ENCODE assay signal across 8 mouse cellular contexts in genomic region chr7:13054287-13055010, GRCm38 (mm10). TPM values are rescaled to one million over a fixed set of nuclear protein-coding genes. Genes with fewer than 3 reads are reported as not detected.
DNase-seq lines count a peak whose midpoint lies in the region; ATAC-seq and TF ChIP-seq lines count a peak whose summit lies in the region.

TSS of gene Mzf1 (minus strand) at chr7:13054764.

- H3K4me3 ChIP-seq in C2C12 (ENCODE audit: insufficient read depth, poor library complexity, severe bottlenecking) = peak within 1 kb of the TSS; percentile 26
- peak within 1 kb of the TSS; percentile 85 for H3K4me3 ChIP-seq in erythroblast, embryonic 14.5 days (replicated peaks)
- peak within 1 kb of the TSS; percentile 65 for H3K4me3 ChIP-seq in heart, embryonic 12.5 days
- H3K4me3 ChIP-seq in kidney, postnatal 0 days (replicated peaks; ENCODE audit: low read depth, low read length) = peak within 1 kb of the TSS; percentile 71
- peak within 1 kb of the TSS; percentile 70 for H3K4me3 ChIP-seq in liver, embryonic 11.5 days (ENCODE audit: low read depth, low read length)
- H3K4me3 ChIP-seq in stomach, embryonic 14.5 days (ENCODE audit: low read depth, low read length) = peak within 1 kb of the TSS; percentile 67

- peak within 1 kb of the TSS; percentile 68 for H3ac ChIP-seq in C2C12 (ENCODE audit: control insufficient read depth, insufficient read length, low read depth)

- peak; percentile 61; the same call in 1 of the 2 replicates for TF ChIP-seq POLR2A in brain, embryonic 14.5 days (IDR thresholded peaks at IDR 0.05; ENCODE audit: borderline replicate concordance, extremely low read depth, insufficient read depth, insufficient read length, poor library complexity, severe bottlenecking)

- peak within 1 kb of the TSS; percentile 72 for H3K9ac ChIP-seq in heart, embryonic 12.5 days
- H3K9ac ChIP-seq in kidney, postnatal 0 days (ENCODE audit: low read depth, low read length) = peak within 1 kb of the TSS; percentile 60
- peak within 1 kb of the TSS; percentile 75 for H3K9ac ChIP-seq in liver, embryonic 11.5 days (ENCODE audit: low read depth, low read length)
- H3K9ac ChIP-seq in stomach, embryonic 14.5 days (replicated peaks; ENCODE audit: low read depth, low read length) = peak within 1 kb of the TSS; percentile 42

- no peaks in the 10 kb centered on the region for H3K79me2 ChIP-seq in C2C12 (ENCODE audit: control insufficient read depth, insufficient read depth)

- H3K79me3 ChIP-seq in C2C12 (ENCODE audit: low read depth) = no peaks in the 10 kb centered on the region

- H3K4me1 ChIP-seq in erythroblast, embryonic 14.5 days (ENCODE audit: control insufficient read depth) = peaks cover 18% of the 10 kb centered on the region
- H3K4me1 ChIP-seq in heart, embryonic 12.5 days (replicated peaks) = no peaks in the 10 kb centered on the region
- no peaks in the 10 kb centered on the region for H3K4me1 ChIP-seq in kidney, postnatal 0 days (replicated peaks; ENCODE audit: insufficient read depth, low read length)
- H3K4me1 ChIP-seq in liver, embryonic 11.5 days (replicated peaks; ENCODE audit: control insufficient read depth, insufficient read depth, low read length) = 0 out of 2 replicates have a peak, but pooled peaks cover 3% of the 10 kb centered on the region
- H3K4me1 ChIP-seq in stomach, embryonic 14.5 days (ENCODE audit: control insufficient read depth, insufficient read depth, low read length) = no peaks in the 10 kb centered on the region

- H3K36me3 ChIP-seq in C2C12 (ENCODE audit: control insufficient read depth, insufficient read depth) = no peaks in the 10 kb centered on the region
- no peaks in the 10 kb centered on the region for H3K36me3 ChIP-seq in erythroblast, embryonic 14.5 days (ENCODE audit: control insufficient read depth)
- peaks cover 5% of the 10 kb centered on the region; the same call in 1 of the 2 replicates for H3K36me3 ChIP-seq in heart, embryonic 12.5 days
- H3K36me3 ChIP-seq in kidney, postnatal 0 days (ENCODE audit: insufficient read depth, low read length) = no peaks in the 10 kb centered on the region
- H3K36me3 ChIP-seq in liver, embryonic 11.5 days (ENCODE audit: control insufficient read depth, insufficient read depth, low read length) = 0 out of 2 replicates have a peak, but pooled peaks cover 2% of the 10 kb centered on the region
- H3K36me3 ChIP-seq in stomach, embryonic 14.5 days (ENCODE audit: control insufficient read depth, insufficient read depth, low read length) = no peaks in the 10 kb centered on the region

- peak; percentile 94 for ATAC-seq in heart, embryonic 12.5 days (ENCODE audit: insufficient number of reproducible peaks, low FRiP score)
- ATAC-seq in kidney, postnatal 0 days (replicated peaks; ENCODE audit: low FRiP score, low read depth) = peak; percentile 94
- ATAC-seq in liver, embryonic 11.5 days (replicated peaks; ENCODE audit: low FRiP score) = peak; percentile 90
- peak; percentile 94 for ATAC-seq in stomach, embryonic 14.5 days (ENCODE audit: insufficient number of reproducible peaks, insufficient read depth, low FRiP score, low read depth)

- under 1% methylated on average over 41 of the region's 41 CpGs for WGBS in heart, embryonic 12.5 days
- under 1% methylated on average over 41 of the region's 41 CpGs for WGBS in kidney, postnatal 0 days
- WGBS in liver, embryonic 11.5 days = under 1% methylated on average over 41 of the region's 41 CpGs
- WGBS in stomach, embryonic 14.5 days = under 1% methylated on average over 41 of the region's 41 CpGs

- DNase-seq in brain, embryonic 14.5 days (ENCODE audit: low read depth) = peak; percentile 100
- peak; percentile 96 for DNase-seq in kidney, postnatal 0 days (ENCODE audit: low spot score)
- DNase-seq in liver, embryonic 11.5 days (ENCODE audit: low spot score) = peak; percentile 92
- peak; percentile 97 for DNase-seq in naive thymus-derived CD4-positive, alpha-beta T cell, adult 2 months (ENCODE audit: low read depth)

- TF ChIP-seq CTCF in C2C12 (IDR thresholded peaks at IDR 0.05; ENCODE audit: control insufficient read depth, insufficient read depth, insufficient read length) = no peak
- no peak for TF ChIP-seq CTCF in brain, embryonic 14.5 days (IDR thresholded peaks at IDR 0.05; ENCODE audit: borderline replicate concordance, extremely low read depth, insufficient read depth, insufficient read length)
- TF ChIP-seq CTCF in kidney, postnatal 0 days (IDR thresholded peaks at IDR 0.05; ENCODE audit: low read depth) = no peak

- peak within 1 kb of the TSS; percentile 69 for H3K4me2 ChIP-seq in heart, embryonic 12.5 days
- peak within 1 kb of the TSS; percentile 69 for H3K4me2 ChIP-seq in kidney, postnatal 0 days (ENCODE audit: low read length)
- peak within 1 kb of the TSS; percentile 79 for H3K4me2 ChIP-seq in liver, embryonic 11.5 days
- H3K4me2 ChIP-seq in stomach, embryonic 14.5 days (replicated peaks; ENCODE audit: low read depth, low read length) = peak within 1 kb of the TSS; percentile 57

- H3K9me3 ChIP-seq in erythroblast, embryonic 14.5 days (ENCODE audit: control insufficient read depth, low read length) = no peaks in the 10 kb centered on the region
- no peaks in the 10 kb centered on the region for H3K9me3 ChIP-seq in heart, embryonic 12.5 days (replicated peaks)
- no peaks in the 10 kb centered on the region for H3K9me3 ChIP-seq in kidney, postnatal 0 days (replicated peaks; ENCODE audit: low read length)
- H3K9me3 ChIP-seq in liver, embryonic 11.5 days (ENCODE audit: control insufficient read depth, low read length) = no peaks in the 10 kb centered on the region
- no peaks in the 10 kb centered on the region for H3K9me3 ChIP-seq in stomach, embryonic 14.5 days (ENCODE audit: control insufficient read depth, low read depth, low read length)

- no peaks in the 10 kb centered on the region for H3K27me3 ChIP-seq in C2C12 (ENCODE audit: control insufficient read depth, insufficient read depth, insufficient read length)
- peaks cover 3% of the 10 kb centered on the region; the same call in 1 of the 2 replicates for H3K27me3 ChIP-seq in erythroblast, embryonic 14.5 days (ENCODE audit: control insufficient read depth)
- H3K27me3 ChIP-seq in heart, embryonic 12.5 days (replicated peaks) = no peaks in the 10 kb centered on the region
- no peaks in the 10 kb centered on the region for H3K27me3 ChIP-seq in kidney, postnatal 0 days (ENCODE audit: insufficient read depth, low read length)
- H3K27me3 ChIP-seq in liver, embryonic 11.5 days (replicated peaks; ENCODE audit: control insufficient read depth, insufficient read depth, low read length) = no peaks in the 10 kb centered on the region
- H3K27me3 ChIP-seq in stomach, embryonic 14.5 days (ENCODE audit: control insufficient read depth, insufficient read depth, low read length) = no peaks in the 10 kb centered on the region

- H3K27ac ChIP-seq in heart, embryonic 12.5 days (ENCODE audit: poor library complexity, severe bottlenecking) = peak within 1 kb of the TSS; percentile 77
- peak within 1 kb of the TSS; percentile 47; the same call in 1 of the 2 replicates for H3K27ac ChIP-seq in kidney, postnatal 0 days
- H3K27ac ChIP-seq in liver, embryonic 11.5 days (ENCODE audit: low read depth, low read length) = peak within 1 kb of the TSS; percentile 64; the same call in 1 of the 2 replicates
- peak within 1 kb of the TSS; percentile 52; the same call in 1 of the 2 replicates for H3K27ac ChIP-seq in stomach, embryonic 14.5 days (ENCODE audit: low read length)

TF ChIP-seq in C2C12, 6 proteins besides CTCF, POLR2A, EP300 and RAD21:
- TF ChIP-seq USF1 (IDR thresholded peaks at IDR 0.05; ENCODE audit: low read depth) (no peak), MYOD1 (IDR thresholded peaks at IDR 0.05; ENCODE audit: control insufficient read depth, insufficient read length, low read depth) (no peak), FOSL1 (IDR thresholded peaks at IDR 0.05; ENCODE audit: insufficient read depth, low read length, poor library complexity, severe bottlenecking) (no peak), MAX (IDR thresholded peaks at IDR 0.05) (no peak), CEBPB (IDR thresholded peaks at IDR 0.05; ENCODE audit: low read depth) (no peak), MYOG (IDR thresholded peaks at IDR 0.05; ENCODE audit: control insufficient read depth, extremely low read depth, insufficient read length) (no peak)

RNA-seq across cellular contexts. Expression of gene Mzf1, which starts in this region (rescaled TPM):
- 0.59 TPM for polyA plus RNA-seq in C2C12 (2012; fragmentation: generic; extraction: Trizol)
- polyA plus RNA-seq in brain, embryonic 14.5 days (2012; rRNA removed) = 11.8 and 11.9 TPM in 2 replicates
- polyA plus RNA-seq in erythroblast, embryonic 14.5 days (2012) = 0.03 TPM in 2 replicates
- 2.0 and 2.3 TPM in 2 replicates for polyA plus RNA-seq in heart, embryonic 12.5 days (2016; fragmentation: Nextera tagmentation; extraction: Ambion mirVana)
- 2.3 and 2.6 TPM in 2 replicates for polyA plus RNA-seq in kidney, postnatal 0 days (2015; fragmentation: Nextera tagmentation; extraction: Ambion mirVana)
- 1.6 and 1.9 TPM in 2 replicates for polyA plus RNA-seq in liver, embryonic 11.5 days (2014; fragmentation: Nextera tagmentation; extraction: Ambion mirVana)
- polyA plus RNA-seq in stomach, embryonic 14.5 days (2014; fragmentation: Nextera tagmentation; extraction: Ambion mirVana) = 3.1 and 3.4 TPM in 2 replicates

Comparison
In these comparisons a context has a peak if more than half of its experiments do, and no peak if none do; other contexts are left out.
1. Peak in every context shown above with its lines: DNase-seq, ATAC-seq, H3K4me3 ChIP-seq and H3K27ac ChIP-seq.
2. H3K4me3 ChIP-seq: peak in every context shown above with its lines; median percentile 85 in erythroblast, embryonic 14.5 days; 71 in kidney, postnatal 0 days; 70 in liver, embryonic 11.5 days; 67 in stomach, embryonic 14.5 days; 65 in heart, embryonic 12.5 days; 26 in C2C12.